Mouse (Mus musculus) embryonic fibroblast, embryonic 13.5 days (primary cell): Measurements from ENCODE around the gene Gng2.

Source experiments
- CTCF ChIP-seq: IDR thresholded peaks from 2 replicates; pipeline ENCODE4 v1.5.1; 2011; ENCODE audit warnings: mild to moderate bottlenecking, control low read depth, low read length, moderate library complexity, borderline replicate concordance; ENCODE audit not compliant: insufficient read depth
- POLR2A ChIP-seq: IDR thresholded peaks from 2 replicates; pipeline ENCODE4 v1.6.1; 2011; ENCODE audit warnings: low read depth, mild to moderate bottlenecking, control low read depth, low read length, moderate library complexity

- no peak for TF ChIP-seq CTCF
- TF ChIP-seq POLR2A: no peak
These were observed 10.0 kb upstream of the Gng2 start for GRCm38 (mm10) chr14:19987358-19987834.
